Mouse (Mus musculus) MEL (cell line): ENCODE measurements around the gene B3gat3. TPM values are rescaled to one million over a fixed set of nuclear protein-coding genes. Genes with fewer than 3 reads are reported as not detected.
"Not testable (repeated sequence)": the region's sequence is repeated elsewhere in the genome, so short reads cannot be mapped to it uniquely, and the experiment has no call there.

Experiments used
- DNase-seq: peaks from one replicate; pipeline ENCODE4 v3.0.0; 2011; ENCODE audit warnings: low read depth, low spot score
- H3K27ac ChIP-seq: 2 replicates; pipeline ENCODE4 v1.5.1; 2012; ENCODE audit warnings: low read depth, mild to moderate bottlenecking, control low read depth, low read length, moderate library complexity; ENCODE audit not compliant: control insufficient read depth
- H3K27me3 ChIP-seq, 2 experiments: fragments of 150-350 bp in 1 of 2; sonication (generic) in 1 of 2; 2 replicates each; pipeline ENCODE4 v1.6.1; 2012; ENCODE audit warnings: low read length in 2 of 2, mild to moderate bottlenecking in 2 of 2, improper control_type of control experiment in 1 of 2, moderate library complexity in 1 of 2; ENCODE audit not compliant: insufficient read depth in 2 of 2, control insufficient read depth in 1 of 2
- H3K36me3 ChIP-seq, 2 experiments: 2 replicates each; pipeline ENCODE4 v1.6.1; 2012 to 2014; ENCODE audit warnings: low read length in 2 of 2, improper control_type of control experiment in 1 of 2, inconsistent platforms in 1 of 2, mild to moderate bottlenecking in 1 of 2; ENCODE audit not compliant: insufficient read depth in 2 of 2, control insufficient read depth in 1 of 2
- H3K4me1 ChIP-seq, 2 experiments: fragments of 150-350 bp in 1 of 2; sonication (generic) in 1 of 2; 2 replicates each; pipeline ENCODE4 v1.6.1; 2012; ENCODE audit warnings: low read length in 2 of 2, improper control_type of control experiment in 1 of 2, mild to moderate bottlenecking in 1 of 2; ENCODE audit not compliant: insufficient read depth in 2 of 2, control insufficient read depth in 1 of 2
- H3K4me3 ChIP-seq, 2 experiments: fragments of 150-350 bp in 1 of 2; sonication (generic) in 1 of 2; 2 replicates each; pipeline ENCODE4 v1.5.1; 2012; ENCODE audit warnings: low read depth in 2 of 2, low read length in 2 of 2, mild to moderate bottlenecking in 2 of 2, moderate library complexity in 2 of 2, control low read depth in 1 of 2, improper control_type of control experiment in 1 of 2; ENCODE audit not compliant: control insufficient read depth in 1 of 2, insufficient read depth in 1 of 2
- H3K79me2 ChIP-seq: 2 replicates; pipeline ENCODE4 v1.6.1; 2012; ENCODE audit warnings: mild to moderate bottlenecking, low read length, moderate library complexity; ENCODE audit not compliant: control insufficient read depth, poor library complexity, insufficient read depth
- H3K9ac ChIP-seq: 2 replicates; pipeline ENCODE4 v1.6.1; 2012; ENCODE audit warnings: low read depth, mild to moderate bottlenecking, control low read depth, low read length, moderate library complexity; ENCODE audit not compliant: control insufficient read depth, poor library complexity, severe bottlenecking
- H3K9me3 ChIP-seq: fragments of 150-350 bp; sonication (generic); replicated peaks from 2 replicates; pipeline ENCODE4 v1.6.1; 2012; ENCODE audit warnings: mild to moderate bottlenecking, low read length, improper control_type of control experiment, moderate library complexity; ENCODE audit not compliant: insufficient read depth
- BHLHE40 ChIP-seq: IDR thresholded peaks from 2 replicates; pipeline ENCODE4 v1.6.1; 2012; ENCODE audit warnings: low read depth, mild to moderate bottlenecking, inconsistent platforms, low read length, improper control_type of control experiment, borderline replicate concordance
- CHD2 ChIP-seq: IDR thresholded peaks from 2 replicates; pipeline ENCODE4 v1.6.1; 2011; ENCODE audit warnings: low read length, improper control_type of control experiment
- E2F4 ChIP-seq: IDR thresholded peaks from 2 replicates; pipeline ENCODE4 v1.6.1; 2011; ENCODE audit warnings: low read depth, low read length, improper control_type of control experiment, borderline replicate concordance
- EP300 ChIP-seq, 2 experiments: IDR thresholded peaks; 2 replicates each; pipeline ENCODE4 v1.6.1; 2011; ENCODE audit warnings: improper control_type of control experiment in 2 of 2, low read length in 2 of 2, low read depth in 1 of 2, mild to moderate bottlenecking in 1 of 2
- ETS1 ChIP-seq: IDR thresholded peaks from 2 replicates; pipeline ENCODE4 v1.6.1; 2012; ENCODE audit warnings: low read depth, mild to moderate bottlenecking, inconsistent platforms, low read length, improper control_type of control experiment, moderate library complexity
- GATA1 ChIP-seq: IDR thresholded peaks from 2 replicates; pipeline ENCODE4 v1.6.1; 2011; ENCODE audit warnings: low read depth, low read length, improper control_type of control experiment
- JUND ChIP-seq: IDR thresholded peaks from 2 replicates; pipeline ENCODE4 v1.6.1; 2011; ENCODE audit warnings: low read depth, mild to moderate bottlenecking, improper control_type of control experiment, low read length
- NELFE ChIP-seq: IDR thresholded peaks from 2 replicates; pipeline ENCODE4 v1.6.1; 2011; ENCODE audit warnings: low read depth, low read length, improper control_type of control experiment
- POLR2AphosphoS5 ChIP-seq: IDR thresholded peaks from 2 replicates; pipeline ENCODE4 v1.6.1; 2012; ENCODE audit warnings: low read depth, borderline replicate concordance, mild to moderate bottlenecking, inconsistent platforms, low read length, moderate library complexity, mixed read lengths
- SIN3A ChIP-seq: IDR thresholded peaks from 2 replicates; pipeline ENCODE4 v1.6.1; 2012; ENCODE audit warnings: low read length, improper control_type of control experiment, inconsistent platforms
- SMC3 ChIP-seq: IDR thresholded peaks from 2 replicates; pipeline ENCODE4 v1.6.1; 2011; ENCODE audit warnings: low read depth, low read length, improper control_type of control experiment
- TCF12 ChIP-seq: IDR thresholded peaks from 2 replicates; pipeline ENCODE4 v1.6.1; 2014; ENCODE audit warnings: low read depth, mild to moderate bottlenecking, inconsistent platforms, low read length, improper control_type of control experiment, moderate library complexity
- UBTF ChIP-seq: IDR thresholded peaks from 2 replicates; pipeline ENCODE4 v1.6.1; 2012; ENCODE audit warnings: low read depth, mild to moderate bottlenecking, inconsistent platforms, low read length, improper control_type of control experiment, moderate library complexity, borderline replicate concordance; ENCODE audit not compliant: insufficient read depth
- ZNF384 ChIP-seq: IDR thresholded peaks from 2 replicates; pipeline ENCODE4 v1.6.1; 2012; ENCODE audit warnings: low read depth, mild to moderate bottlenecking, inconsistent platforms, low read length, improper control_type of control experiment
- polyA plus RNA-seq, 2 experiments: library from polyadenylated mRNA; stranded (reverse) in 1 of 2; unstranded in 1 of 2; fragments of >175 nt in 1 of 2; fragments of >200 nt in 1 of 2; gene quantifications; 2 replicates each; pipeline versions ENCODE4 v1.2.1 to v1.2.4; 2012; ENCODE audit warnings: low replicate concordance in 2 of 2, low read depth in 1 of 2; ENCODE audit not compliant: insufficient read length in 2 of 2, insufficient read depth in 1 of 2, missing spikeins in 1 of 2
- total RNA-seq: library from RNA; depleted of rRNA; stranded (reverse); fragments of 300-350 nt; gene quantifications from 2 replicates; pipeline ENCODE4 v1.2.3, GENCODE M21; 2012

The B3gat3 gene
- total and polyA plus RNA-seq, 3 experiments: 26.2 to 35.4 TPM; not detected in 1

- TF ChIP-seq POLR2AphosphoS5: no peak
- TF ChIP-seq EP300 (IDR thresholded peaks at IDR 0.05; ENCODE audit: low read depth in 1 of 2, low read length in 2 of 2): no peak; a peak in 1 of 4 replicates
- TF ChIP-seq BHLHE40: no peak
- peak; percentile 80 for TF ChIP-seq NELFE
Observed at GRCm38 (mm10) chr19:8920073-8920736, at the start of gene B3gat3 (continued).

- H3K36me3 ChIP-seq: peaks cover 8 to 26% of the 10 kb centered on the region in 2 experiments
- H3K27me3 ChIP-seq, H3K9me3 ChIP-seq, DNase-seq: not testable (repeated sequence)
- peak overlapping the region; percentile 69 to 94 for H3K4me3 ChIP-seq
- peak; percentile 50 for TF ChIP-seq ZNF384
- peaks cover 10 to 21% of the 10 kb centered on the region in 2 experiments; a peak in 3 of 4 replicates for H3K4me1 ChIP-seq
- H3K27ac ChIP-seq: peak overlapping the region; percentile 74; the same call in 1 of the 2 replicates
- peak overlapping the region; percentile 82 for H3K9ac ChIP-seq
- H3K79me2 ChIP-seq: peaks cover 15% of the 10 kb centered on the region
Observed at GRCm38 (mm10) chr19:8870381-8870780, 49.8 kb upstream of the B3gat3 start.

- H3K79me2 ChIP-seq: peaks cover 15% of the 10 kb centered on the region
- H3K27ac ChIP-seq: peak overlapping the region; percentile 74
- H3K4me3 ChIP-seq: peak overlapping the region; percentile 69 to 94
- H3K27me3 ChIP-seq: no peaks in the 10 kb centered on the region
- no peak for TF ChIP-seq E2F4
- TF ChIP-seq ETS1: no peak
- TF ChIP-seq TCF12: no peak
- no peak for TF ChIP-seq GATA1
- no peak for TF ChIP-seq JUND
- TF ChIP-seq CHD2: no peak
- TF ChIP-seq SIN3A: no peak
- TF ChIP-seq SMC3: no peak
- no peak for TF ChIP-seq UBTF
- TF ChIP-seq ZNF384: no peak
- peak overlapping the region; percentile 82 for H3K9ac ChIP-seq
- peaks cover 10 to 21% of the 10 kb centered on the region in 2 experiments; a peak in 3 of 4 replicates for H3K4me1 ChIP-seq
- H3K36me3 ChIP-seq: peaks cover 8 to 26% of the 10 kb centered on the region in 2 experiments
- no peak for DNase-seq
- H3K9me3 ChIP-seq: no peaks in the 10 kb centered on the region
Observed at GRCm38 (mm10) chr19:8870838-8871237, 49.3 kb upstream of the B3gat3 start.
